Mouse (Mus musculus): Measurements from ENCODE around the gene Kif26b.

DNA sequence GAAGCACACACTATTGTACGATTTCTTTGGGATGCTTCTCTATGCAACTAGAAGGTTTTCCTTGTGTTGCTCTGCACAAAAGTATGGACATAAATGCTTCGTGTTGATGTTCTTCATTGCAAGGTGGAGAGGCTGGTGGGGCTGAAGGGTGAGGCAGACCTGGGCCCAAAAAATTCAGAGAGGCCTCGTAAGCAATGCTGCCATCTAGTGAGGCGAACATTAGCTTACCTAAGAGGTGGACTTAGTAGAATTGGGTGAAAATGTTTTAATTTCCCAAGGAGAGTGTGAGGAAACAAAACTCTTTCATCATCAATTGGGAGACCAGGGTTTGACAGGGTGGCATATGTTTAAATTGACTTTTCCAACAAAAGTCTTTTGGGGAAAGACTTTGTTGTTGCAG is 160.6 kb downstream of the Kif26b start:
- TF ChIP-seq POLR2A (IDR thresholded peaks at IDR 0.05; ENCODE audit: borderline replicate concordance, control insufficient read depth, low read depth, low read length): no peak
- TF ChIP-seq CTCF (IDR thresholded peaks at IDR 0.05; ENCODE audit: control insufficient read depth, insufficient read depth, low read length): no peak
